Mouse (Mus musculus) kidney, postnatal 0 days (tissue): Measurements from ENCODE around the gene Supt20. TPM values are rescaled to one million over a fixed set of nuclear protein-coding genes. Genes with fewer than 3 reads are reported as not detected.
"Not testable (repeated sequence)": the region's sequence is repeated elsewhere in the genome, so short reads cannot be mapped to it uniquely, and the experiment has no call there.

ENCODE experiments used
- ATAC-seq: fragments of 200-750 bp; cut with Nextera tagmentation; replicated peaks from 2 replicates; pipeline ENCODE4 v1.8.0; 2017; ENCODE audit warnings: low read depth, moderate number of reproducible peaks, moderate TSS enrichment, moderate library complexity; ENCODE audit not compliant: low FRiP score
- DNase-seq: peaks from one replicate; pipeline ENCODE4 v3.0.0-alpha.2; 2016; ENCODE audit warnings: low spot score
- H3K27ac ChIP-seq: fragments of 300-500 bp; sonication (generic); 2 replicates; pipeline ENCODE4 v1.5.1; 2014; ENCODE audit warnings: mild to moderate bottlenecking
- H3K27me3 ChIP-seq: fragments of 300-500 bp; sonication (generic); 2 replicates; pipeline ENCODE4 v1.6.1; 2014; ENCODE audit warnings: low read length, mixed read lengths; ENCODE audit not compliant: insufficient read depth
- H3K36me3 ChIP-seq: fragments of 300-500 bp; sonication (generic); 2 replicates; pipeline ENCODE4 v1.6.1; 2014; ENCODE audit warnings: low read length, mixed read lengths; ENCODE audit not compliant: insufficient read depth
- H3K4me1 ChIP-seq: fragments of 300-500 bp; sonication (generic); replicated peaks from 2 replicates; pipeline ENCODE4 v1.6.1; 2014; ENCODE audit warnings: antibody characterized with exemption, low read length, mixed read lengths; ENCODE audit not compliant: insufficient read depth
- H3K4me2 ChIP-seq: fragments of 300-500 bp; sonication (generic); 2 replicates; pipeline ENCODE4 v1.6.1; 2014; ENCODE audit warnings: mild to moderate bottlenecking, low read length, moderate library complexity, mixed read lengths
- H3K4me3 ChIP-seq: fragments of 300-500 bp; sonication (generic); replicated peaks from 2 replicates; pipeline ENCODE4 v1.5.1; 2014; ENCODE audit warnings: low read depth, low read length
- H3K9ac ChIP-seq: fragments of 300-500 bp; sonication (generic); 2 replicates; pipeline ENCODE4 v1.6.1; 2014; ENCODE audit warnings: low read depth, low read length
- H3K9me3 ChIP-seq: fragments of 300-500 bp; sonication (generic); replicated peaks from 2 replicates; pipeline ENCODE4 v1.6.1; 2016; ENCODE audit warnings: low read length, inconsistent platforms, mixed read lengths
- CTCF ChIP-seq: IDR thresholded peaks from 2 replicates; pipeline ENCODE4 v1.5.1; 2016; ENCODE audit warnings: antibody characterized with exemption, low read depth, mild to moderate bottlenecking, moderate library complexity
- WGBS: fragments of 180-500 bp; shearing (Covaris S2); extraction: QIAGEN DNeasy Blood & Tissue Kit; methylation state at CpG from one replicate; pipeline ENCODE4 v1.1.7; 2014; 5-methylcytosine and 5-hydroxymethylcytosine counted together
- polyA plus RNA-seq: library from polyadenylated mRNA; unstranded; fragments of >200 nt; fragmentation: Nextera tagmentation; extraction: Ambion mirVana; gene quantifications from 2 replicates; pipeline ENCODE4 v1.2.1, GENCODE M21; 2015

Gene Supt20
- polyA plus RNA-seq, 1 experiment from 2014 or later: 69.0 TPM

- no peak for DNase-seq
- peaks cover 10% of the 10 kb centered on the region; the same call in 1 of the 2 replicates for H3K36me3 ChIP-seq
Measured at GRCm38 (mm10) chr3:54693056-54693415, 429 bp downstream of the Supt20 start.

DNA sequence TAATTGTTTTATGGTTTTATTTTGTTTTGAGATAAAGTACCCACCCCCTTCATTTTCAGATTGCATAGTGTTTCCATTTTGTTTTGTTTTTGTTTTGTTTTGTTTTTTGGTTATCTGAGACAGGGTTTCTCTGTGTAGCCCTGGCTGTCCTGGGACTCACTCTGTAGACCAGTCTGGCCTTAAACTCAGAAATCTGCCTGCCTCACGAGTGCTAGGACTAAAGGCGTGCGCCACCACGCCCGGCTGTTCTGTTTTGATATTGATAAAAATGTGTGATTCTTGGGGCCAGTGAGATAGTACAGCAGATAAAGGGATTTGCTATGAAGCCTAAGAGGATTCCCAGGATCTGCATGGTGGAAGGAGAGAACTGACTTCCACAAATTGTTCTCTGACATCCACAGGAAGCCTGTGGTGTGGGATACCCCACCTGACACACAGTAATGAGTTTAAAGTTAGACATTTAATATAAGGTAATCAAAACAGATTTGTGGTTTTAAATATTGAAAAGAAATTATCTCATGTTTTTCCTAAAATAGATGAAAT is 7.2 kb downstream of the Supt20 start:
- Histone ChIP-seq H3K36me3 (peaks cover 41% of the 10 kb centered on the region; the same call in 1 of the 2 replicates), H3K4me3 (no peak overlapping the region), H3K4me2 (no peak overlapping the region), H3K27me3 (no peaks in the 10 kb centered on the region), H3K4me1 (no peaks in the 10 kb centered on the region), H3K9me3 (no peaks in the 10 kb centered on the region), H3K9ac (no peak overlapping the region), H3K27ac (no peak overlapping the region)
- ATAC-seq (no peak), DNase-seq (no peak)
- WGBS: 74% methylated on average over 5 of the region's 5 CpGs
- TF ChIP-seq CTCF: no peak

More at GRCm38 (mm10) chr3:54693056-54693415, 429 bp downstream of the Supt20 start:
- Histone ChIP-seq H3K27me3 (no peaks in the 10 kb centered on the region), H3K27ac (peak overlapping the region; percentile 93), H3K9me3 (no peaks in the 10 kb centered on the region), H3K4me2 (peak overlapping the region; percentile 48), H3K9ac (peak overlapping the region; percentile 78), H3K4me3 (peak overlapping the region; percentile 81), H3K4me1 (no peaks in the 10 kb centered on the region)
- 0% methylated on average over 8 of the region's 8 CpGs for WGBS
- no peak for TF ChIP-seq CTCF
- no peak for ATAC-seq

DNA sequence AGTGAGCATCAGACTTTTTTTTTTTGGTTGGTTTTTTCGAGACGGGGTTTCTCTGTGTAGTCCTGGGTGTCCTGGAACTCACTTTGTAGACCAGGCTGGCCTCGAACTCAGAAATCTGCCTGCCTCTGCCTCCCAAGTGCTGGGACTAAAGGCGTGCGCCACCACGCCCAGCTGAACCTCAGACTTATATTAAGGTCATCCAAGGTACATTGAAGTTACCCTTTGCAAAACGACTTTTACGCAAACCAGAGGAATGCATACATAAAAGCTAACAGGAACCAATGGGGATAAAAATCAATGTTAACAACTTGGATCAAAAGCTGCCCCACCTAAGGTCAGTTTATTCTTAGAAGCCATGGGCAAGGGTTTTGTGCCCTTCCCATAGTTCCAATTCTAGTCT is 11.5 kb downstream of the Supt20 start:
- WGBS: 95% methylated on average over 8 of the region's 8 CpGs
- peaks cover 45% of the 10 kb centered on the region for H3K36me3 ChIP-seq
- H3K4me1 ChIP-seq: not testable (repeated sequence)

DNA sequence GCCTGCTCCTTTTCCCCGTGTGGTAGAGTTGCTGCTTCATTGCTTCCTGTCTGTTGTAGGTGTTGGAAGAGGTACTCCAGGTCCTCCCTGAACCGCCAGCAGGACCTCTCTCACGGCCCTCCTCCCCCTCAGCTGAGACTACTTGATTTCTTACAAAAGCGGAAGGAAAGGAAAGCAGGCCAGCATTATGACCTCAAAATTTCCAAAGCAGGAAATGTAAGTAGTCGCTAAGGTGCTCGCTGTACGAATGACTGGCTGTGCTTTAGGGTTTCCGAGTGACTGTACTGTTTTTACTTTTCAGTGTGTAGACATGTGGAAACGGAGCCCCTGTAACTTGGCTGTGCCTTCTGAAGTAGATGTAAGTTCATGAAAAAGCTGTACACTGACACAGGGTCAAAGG is 16.4 kb downstream of the Supt20 start:
- Histone ChIP-seq H3K27ac (no peak overlapping the region), H3K9ac (no peak overlapping the region), H3K4me1 (no peaks in the 10 kb centered on the region), H3K4me2 (no peak overlapping the region), H3K4me3 (no peak overlapping the region), H3K9me3 (no peaks in the 10 kb centered on the region), H3K27me3 (no peaks in the 10 kb centered on the region), H3K36me3 (peaks cover 51% of the 10 kb centered on the region)
- no peak for ATAC-seq
- 74% methylated on average over 9 of the region's 9 CpGs for WGBS
- TF ChIP-seq CTCF: no peak
- DNase-seq: no peak

More for the DNA sequence above, 11.5 kb downstream of the Supt20 start:
- H3K4me3 ChIP-seq, H3K4me2 ChIP-seq, DNase-seq, H3K9ac ChIP-seq, H3K27me3 ChIP-seq, H3K9me3 ChIP-seq, ATAC-seq, H3K27ac ChIP-seq: not testable (repeated sequence)

GRCm38 (mm10) chr3:54714253-54714652 is 21.6 kb downstream of the Supt20 start, which contains the start of gene Gm21958:
TSS of gene Gm21958 (minus strand) at chr3:54714353.
- Histone ChIP-seq H3K4me1 (no peaks in the 10 kb centered on the region), H3K27me3 (no peaks in the 10 kb centered on the region), H3K27ac (no peak within 1 kb of the TSS), H3K36me3 (peaks cover 63% of the 10 kb centered on the region), H3K9ac (no peak within 1 kb of the TSS), H3K4me3 (no peak within 1 kb of the TSS), H3K4me2 (no peak within 1 kb of the TSS), H3K9me3 (no peaks in the 10 kb centered on the region)
- 86% methylated on average over 6 of the region's 6 CpGs for WGBS
- DNase-seq: no peak
- no peak for TF ChIP-seq CTCF
- ATAC-seq: no peak

DNA sequence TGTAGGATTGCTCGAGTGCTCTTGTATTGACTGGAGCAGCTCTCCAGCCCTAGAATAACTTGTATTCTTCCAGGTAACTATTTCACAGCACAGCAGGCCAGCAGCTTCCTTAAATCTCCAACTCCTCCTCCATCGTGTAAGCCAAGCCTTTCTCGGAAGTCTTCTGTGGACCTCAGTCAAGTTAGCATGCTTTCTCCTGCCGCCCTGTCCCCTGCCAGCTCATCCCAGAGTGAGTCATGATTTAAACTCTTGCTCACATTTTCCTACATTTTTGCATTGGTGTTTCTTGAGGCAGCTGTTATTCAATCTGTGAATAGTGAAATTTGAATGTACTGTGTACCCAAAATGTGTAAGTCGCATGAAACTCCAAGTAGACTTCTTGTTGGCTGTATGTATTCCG is 22.9 kb downstream of the Supt20 start:
- H3K4me2 ChIP-seq: no peak overlapping the region
- no peak for TF ChIP-seq CTCF
- H3K27me3 ChIP-seq: no peaks in the 10 kb centered on the region
- no peak overlapping the region for H3K9ac ChIP-seq
- no peaks in the 10 kb centered on the region for H3K4me1 ChIP-seq
- ATAC-seq (no peak), DNase-seq (no peak)
- H3K36me3 ChIP-seq: peaks cover 56% of the 10 kb centered on the region
- 92% methylated on average over 6 of the region's 6 CpGs for WGBS
- H3K4me3 ChIP-seq: no peak overlapping the region
- no peak overlapping the region for H3K27ac ChIP-seq
- H3K9me3 ChIP-seq: no peaks in the 10 kb centered on the region

DNA sequence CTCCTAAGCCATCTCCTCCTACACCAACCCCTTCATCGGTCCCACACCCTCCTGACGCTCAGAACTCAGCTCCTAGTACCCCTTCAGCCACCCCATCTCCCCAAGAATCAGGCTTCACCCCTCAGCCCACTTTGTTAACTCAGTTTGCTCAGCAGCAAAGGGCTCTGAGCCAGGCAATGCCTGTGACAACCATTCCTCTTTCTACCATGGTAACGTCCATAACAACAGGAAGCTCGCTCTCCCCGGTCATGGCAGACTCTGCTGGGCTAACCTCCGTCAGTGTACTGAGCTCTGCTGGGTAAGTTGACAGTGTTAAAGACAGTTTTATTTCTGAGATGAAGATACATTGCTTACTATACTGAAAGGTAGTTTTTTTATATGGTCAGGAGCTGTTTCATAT is 24.7 kb downstream of the Supt20 start:
- Histone ChIP-seq H3K4me3 (no peak overlapping the region), H3K9me3 (no peaks in the 10 kb centered on the region), H3K4me2 (no peak overlapping the region), H3K4me1 (no peaks in the 10 kb centered on the region), H3K27me3 (no peaks in the 10 kb centered on the region), H3K9ac (no peak overlapping the region), H3K27ac (no peak overlapping the region), H3K36me3 (peaks cover 54% of the 10 kb centered on the region)
- no peak for TF ChIP-seq CTCF
- DNase-seq: no peak
- WGBS: 85% methylated on average over 6 of the region's 6 CpGs
- ATAC-seq: no peak
